Mouse (Mus musculus): ENCODE measurements at regions not wholly inside any gene's neighbourhood (a gene's known extent, or its start where the extent isn't known, plus 50 kb on each side); places are given as distances from the start of the nearest gene placed in this dataset.
"Not testable (repeated sequence)": the region's sequence is repeated elsewhere in the genome, so short reads cannot be mapped to it uniquely, and the experiment has no call there.

DNA sequence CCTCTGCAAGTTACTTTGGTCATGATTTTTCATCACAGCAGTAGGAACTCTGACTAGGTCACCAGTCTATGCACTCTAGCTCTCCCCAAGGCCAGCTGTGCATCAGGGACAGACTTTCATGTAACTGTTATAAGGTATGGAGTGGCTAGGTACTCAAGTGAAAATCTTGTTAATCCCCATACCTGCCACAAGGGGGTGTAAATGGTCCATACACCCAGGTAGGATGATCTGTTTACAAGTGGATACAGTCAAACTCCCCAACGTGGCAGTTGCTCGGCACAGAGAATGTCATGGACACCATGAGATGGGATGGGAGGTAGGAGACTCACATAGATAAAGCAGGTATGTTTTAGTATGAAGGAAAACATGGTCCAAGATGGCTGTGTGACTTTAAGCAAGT, 187.2 kb upstream of the 5730507C01Rik start:
- H3K4me1 ChIP-seq (ENCODE audit: control insufficient read depth, insufficient read depth, low read length); H3K27me3 ChIP-seq (ENCODE audit: control insufficient read depth, insufficient read depth, low read length, poor library complexity, severe bottlenecking); H3K9me3 ChIP-seq (replicated peaks; ENCODE audit: control insufficient read depth, insufficient read depth, low read length, poor library complexity, severe bottlenecking); H3K36me3 ChIP-seq (ENCODE audit: control insufficient read depth, insufficient read depth, low read length, poor library complexity, severe bottlenecking); H3K9ac ChIP-seq (ENCODE audit: low read depth, poor library complexity, severe bottlenecking); H3K27ac ChIP-seq (ENCODE audit: insufficient read depth, low read length); H3K4me3 ChIP-seq (ENCODE audit: low read depth, low read length): not testable (repeated sequence)

DNA sequence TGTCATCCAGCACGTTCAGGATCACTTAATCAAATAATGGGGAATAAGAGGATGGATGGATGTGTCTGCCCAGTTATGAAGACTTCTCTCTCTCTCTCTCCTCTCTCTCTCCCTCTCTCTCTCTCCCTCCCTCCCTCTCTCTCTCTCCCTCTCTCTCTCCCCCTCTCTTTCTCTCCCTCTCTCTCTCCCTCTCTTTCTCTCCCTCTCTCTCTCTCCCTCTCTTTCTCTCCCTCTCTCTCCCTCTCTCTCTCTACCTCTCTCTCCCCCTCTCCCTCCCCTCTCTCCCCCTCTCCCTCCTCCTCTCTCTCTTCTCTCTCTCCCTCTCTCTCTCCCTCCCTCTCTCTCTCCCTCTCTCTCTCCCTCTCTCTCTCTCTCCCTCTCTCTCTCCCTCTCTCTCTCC, 167.6 kb upstream of the 5730507C01Rik start:
- H3K27me3 ChIP-seq (ENCODE audit: control insufficient read depth, insufficient read depth, low read length, poor library complexity, severe bottlenecking); H3K4me3 ChIP-seq (ENCODE audit: low read depth, low read length); H3K9ac ChIP-seq (ENCODE audit: low read depth, poor library complexity, severe bottlenecking); H3K27ac ChIP-seq (ENCODE audit: insufficient read depth, low read length); H3K4me1 ChIP-seq (ENCODE audit: control insufficient read depth, insufficient read depth, low read length); H3K36me3 ChIP-seq (ENCODE audit: control insufficient read depth, insufficient read depth, low read length, poor library complexity, severe bottlenecking); H3K9me3 ChIP-seq (replicated peaks; ENCODE audit: control insufficient read depth, insufficient read depth, low read length, poor library complexity, severe bottlenecking): not testable (repeated sequence)

DNA sequence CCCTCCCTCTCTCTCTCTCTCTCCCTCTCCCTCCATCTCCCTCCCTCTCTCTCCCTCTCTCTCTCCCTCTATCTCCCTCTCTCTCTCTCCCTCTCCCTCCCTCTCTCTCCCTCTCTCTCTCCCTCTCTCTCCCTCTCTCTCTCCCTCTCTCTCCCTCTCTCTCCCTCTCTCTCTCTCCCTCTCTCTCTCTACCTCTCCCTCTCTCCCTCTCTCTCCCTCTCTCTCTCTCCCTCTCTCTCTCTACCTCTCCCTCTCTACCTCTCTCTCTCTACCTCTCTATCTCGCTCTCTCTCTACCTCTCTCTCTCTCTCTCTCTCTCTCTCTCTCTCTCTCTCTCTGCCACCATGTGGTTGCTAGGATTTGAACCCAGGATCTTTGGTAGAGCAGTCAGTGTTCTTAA, 167.2 kb upstream of the 5730507C01Rik start:
- H3K9ac ChIP-seq (ENCODE audit: low read depth, poor library complexity, severe bottlenecking): not testable (repeated sequence)

DNA sequence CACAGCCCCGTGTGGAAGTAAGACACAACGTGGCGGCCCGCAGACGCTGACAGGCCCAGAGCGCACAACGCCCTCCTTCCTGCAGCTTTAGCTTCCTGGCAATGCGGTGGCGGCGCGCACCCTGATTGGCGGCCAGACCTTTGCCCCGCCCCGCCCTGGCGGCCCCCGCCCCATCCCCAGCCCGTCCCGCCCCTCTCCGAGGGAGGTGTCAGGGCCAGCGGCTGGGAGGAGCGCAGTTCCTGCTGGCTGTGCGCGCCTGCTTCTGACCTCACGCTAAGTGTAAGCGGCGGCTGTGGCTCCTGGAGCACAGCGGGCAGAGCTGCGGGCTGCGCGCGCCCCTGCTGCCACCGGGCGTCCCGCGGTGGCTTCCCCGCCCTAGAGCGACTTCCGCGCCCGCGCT, 127.1 kb upstream of the 5730507C01Rik start:
- no peaks in the 10 kb centered on the region for H3K4me1 ChIP-seq (ENCODE audit: control insufficient read depth, insufficient read depth, low read length)
- H3K9me3 ChIP-seq (replicated peaks; ENCODE audit: control insufficient read depth, insufficient read depth, low read length, poor library complexity, severe bottlenecking): no peaks in the 10 kb centered on the region
- no peaks in the 10 kb centered on the region for H3K27me3 ChIP-seq (ENCODE audit: control insufficient read depth, insufficient read depth, low read length, poor library complexity, severe bottlenecking)
- peak overlapping the region; percentile 83 for H3K9ac ChIP-seq (ENCODE audit: low read depth, poor library complexity, severe bottlenecking)
- no peak overlapping the region for H3K27ac ChIP-seq (ENCODE audit: insufficient read depth, low read length)
- peak; percentile 56 for TF ChIP-seq POLR2A (IDR thresholded peaks at IDR 0.05; ENCODE audit: insufficient read depth, low read length)
- TF ChIP-seq EP300 (IDR thresholded peaks at IDR 0.05; ENCODE audit: insufficient read depth, low read depth, low read length): 0 out of 2 replicates have a peak, but pooled peaks have one; percentile 21
- TF ChIP-seq CTCF (IDR thresholded peaks at IDR 0.05; ENCODE audit: low read depth, low read length): no peak
- no peaks in the 10 kb centered on the region for H3K36me3 ChIP-seq (ENCODE audit: control insufficient read depth, insufficient read depth, low read length, poor library complexity, severe bottlenecking)
- H3K4me3 ChIP-seq (ENCODE audit: low read depth, low read length): peak overlapping the region; percentile 88

More for the DNA sequence above, 167.2 kb upstream of the 5730507C01Rik start:
- H3K4me1 ChIP-seq (ENCODE audit: control insufficient read depth, insufficient read depth, low read length); H3K27ac ChIP-seq (ENCODE audit: insufficient read depth, low read length); H3K9me3 ChIP-seq (replicated peaks; ENCODE audit: control insufficient read depth, insufficient read depth, low read length, poor library complexity, severe bottlenecking); H3K36me3 ChIP-seq (ENCODE audit: control insufficient read depth, insufficient read depth, low read length, poor library complexity, severe bottlenecking); H3K4me3 ChIP-seq (ENCODE audit: low read depth, low read length); H3K27me3 ChIP-seq (ENCODE audit: control insufficient read depth, insufficient read depth, low read length, poor library complexity, severe bottlenecking): not testable (repeated sequence)

DNA sequence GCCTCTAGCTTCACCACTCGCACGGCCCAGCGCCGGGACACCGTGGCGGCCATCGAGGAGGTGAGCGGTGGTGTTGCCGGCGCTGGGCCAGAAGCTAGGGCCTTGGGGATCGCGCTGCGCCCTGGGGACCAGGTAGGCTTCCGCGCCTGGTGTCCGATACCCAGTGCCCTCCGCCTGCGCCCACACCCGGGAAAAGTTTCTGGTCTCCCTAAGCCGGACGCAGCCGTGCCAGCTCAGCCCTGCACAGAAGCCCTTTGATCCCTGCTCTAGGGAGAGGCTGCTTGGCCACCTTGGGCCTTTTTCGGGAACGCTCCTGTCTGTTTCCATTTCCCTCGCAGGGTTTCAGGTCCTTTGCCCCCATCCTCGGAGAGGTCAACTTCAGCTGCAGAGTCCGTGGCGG, 126.5 kb upstream of the 5730507C01Rik start:
- Histone ChIP-seq H3K9ac (ENCODE audit: low read depth, poor library complexity, severe bottlenecking) (peak overlapping the region; percentile 83), H3K27ac (ENCODE audit: insufficient read depth, low read length) (no peak overlapping the region), H3K27me3 (ENCODE audit: control insufficient read depth, insufficient read depth, low read length, poor library complexity, severe bottlenecking) (no peaks in the 10 kb centered on the region), H3K9me3 (replicated peaks; ENCODE audit: control insufficient read depth, insufficient read depth, low read length, poor library complexity, severe bottlenecking) (no peaks in the 10 kb centered on the region), H3K36me3 (ENCODE audit: control insufficient read depth, insufficient read depth, low read length, poor library complexity, severe bottlenecking) (no peaks in the 10 kb centered on the region), H3K4me3 (ENCODE audit: low read depth, low read length) (peak overlapping the region; percentile 75), H3K4me1 (ENCODE audit: control insufficient read depth, insufficient read depth, low read length) (no peaks in the 10 kb centered on the region)
- TF ChIP-seq POLR2A (IDR thresholded peaks at IDR 0.05; ENCODE audit: insufficient read depth, low read length): no peak
- TF ChIP-seq EP300 (IDR thresholded peaks at IDR 0.05; ENCODE audit: insufficient read depth, low read depth, low read length): no peak
- TF ChIP-seq CTCF (IDR thresholded peaks at IDR 0.05; ENCODE audit: low read depth, low read length): no peak

Measured in ES-Bruce4 (cell line).